Mouse (Mus musculus): ENCODE results near the gene Ing5.
"Not testable (repeated sequence)": the region's sequence is repeated elsewhere in the genome, so short reads cannot be mapped to it uniquely, and the experiment has no call there.

The Ing5 gene

GRCm38 (mm10) chr1:93835876-93836531 lies 32.2 kb downstream of the Ing5 start:
- Histone ChIP-seq H3K4me1 (replicated peaks; ENCODE audit: low read depth, low read length) (0 out of 2 replicates have a peak, but pooled peaks cover 4% of the 10 kb centered on the region), H3K36me3 (ENCODE audit: insufficient read depth, low read length) (peaks cover 28% of the 10 kb centered on the region), H3K4me3 (replicated peaks; ENCODE audit: low read length) (no peak overlapping the region), H3K9me3 (ENCODE audit: low read length) (no peaks in the 10 kb centered on the region), H3K27me3 (ENCODE audit: insufficient read depth, low read length) (no peaks in the 10 kb centered on the region)
- no peak for TF ChIP-seq NANOG (IDR thresholded peaks at IDR 0.05; ENCODE audit: borderline replicate concordance, low read length)
- TF ChIP-seq CTCF (conservative IDR thresholded peaks at IDR 0.05; ENCODE audit: low read length) = no peak
- no peak for TF ChIP-seq POU5F1 (IDR thresholded peaks at IDR 0.05; ENCODE audit: borderline replicate concordance, low read length)

GRCm38 (mm10) chr1:93836532-93836913 lies 32.8 kb downstream of the Ing5 start:
- H3K27me3 ChIP-seq (ENCODE audit: insufficient read depth, low read length) = no peaks in the 10 kb centered on the region
- no peak for TF ChIP-seq POU5F1 (IDR thresholded peaks at IDR 0.05; ENCODE audit: borderline replicate concordance, low read length)
- no peak for TF ChIP-seq CTCF (conservative IDR thresholded peaks at IDR 0.05; ENCODE audit: low read length)
- TF ChIP-seq NANOG (IDR thresholded peaks at IDR 0.05; ENCODE audit: borderline replicate concordance, low read length) = no peak
- 0 out of 2 replicates have a peak, but pooled peaks cover 4% of the 10 kb centered on the region for H3K4me1 ChIP-seq (replicated peaks; ENCODE audit: low read depth, low read length)
- no peak overlapping the region for H3K4me3 ChIP-seq (replicated peaks; ENCODE audit: low read length)
- H3K36me3 ChIP-seq (ENCODE audit: insufficient read depth, low read length) = peaks cover 28% of the 10 kb centered on the region
- no peaks in the 10 kb centered on the region for H3K9me3 ChIP-seq (ENCODE audit: low read length)

DNA sequence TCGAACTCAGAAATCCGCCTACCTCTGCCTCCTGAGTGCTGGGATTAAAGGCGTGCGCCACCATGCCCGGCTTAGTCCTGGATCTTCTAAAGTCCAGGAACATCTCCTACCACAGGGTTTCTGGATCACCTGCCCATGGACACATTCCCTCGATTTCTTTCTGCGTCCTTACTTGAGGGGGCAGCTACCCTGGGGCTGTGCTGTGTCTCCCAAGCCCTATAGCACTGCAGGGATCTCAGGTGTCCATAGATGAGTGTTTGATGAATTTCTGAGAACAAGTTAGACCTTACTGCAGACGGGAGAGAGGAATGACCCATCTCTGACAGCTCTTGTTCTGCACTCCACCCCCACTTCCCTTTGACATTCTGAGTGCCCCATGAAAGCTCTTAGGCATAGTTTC lies 33.6 kb downstream of the Ing5 start:
- H3K9me3 ChIP-seq (ENCODE audit: low read length) = no peaks in the 10 kb centered on the region
- H3K36me3 ChIP-seq (ENCODE audit: insufficient read depth, low read length) = peaks cover 28% of the 10 kb centered on the region
- H3K4me3 ChIP-seq (replicated peaks; ENCODE audit: low read length) = no peak overlapping the region
- no peaks in the 10 kb centered on the region for H3K27me3 ChIP-seq (ENCODE audit: insufficient read depth, low read length)
- TF ChIP-seq POU5F1 (IDR thresholded peaks at IDR 0.05; ENCODE audit: borderline replicate concordance, low read length) = no peak
- no peak for TF ChIP-seq CTCF (conservative IDR thresholded peaks at IDR 0.05; ENCODE audit: low read length)
- TF ChIP-seq NANOG (IDR thresholded peaks at IDR 0.05; ENCODE audit: borderline replicate concordance, low read length) = no peak
- 0 out of 2 replicates have a peak, but pooled peaks cover 4% of the 10 kb centered on the region for H3K4me1 ChIP-seq (replicated peaks; ENCODE audit: low read depth, low read length)

- peaks cover 28% of the 10 kb centered on the region for H3K36me3 ChIP-seq (ENCODE audit: insufficient read depth, low read length)
- not testable (repeated sequence) for H3K4me3 ChIP-seq (replicated peaks; ENCODE audit: low read length); H3K9me3 ChIP-seq (ENCODE audit: low read length); H3K27me3 ChIP-seq (ENCODE audit: insufficient read depth, low read length); H3K4me1 ChIP-seq (replicated peaks; ENCODE audit: low read depth, low read length)
These were observed 34.8 kb downstream of the Ing5 start for GRCm38 (mm10) chr1:93838569-93838968.

DNA sequence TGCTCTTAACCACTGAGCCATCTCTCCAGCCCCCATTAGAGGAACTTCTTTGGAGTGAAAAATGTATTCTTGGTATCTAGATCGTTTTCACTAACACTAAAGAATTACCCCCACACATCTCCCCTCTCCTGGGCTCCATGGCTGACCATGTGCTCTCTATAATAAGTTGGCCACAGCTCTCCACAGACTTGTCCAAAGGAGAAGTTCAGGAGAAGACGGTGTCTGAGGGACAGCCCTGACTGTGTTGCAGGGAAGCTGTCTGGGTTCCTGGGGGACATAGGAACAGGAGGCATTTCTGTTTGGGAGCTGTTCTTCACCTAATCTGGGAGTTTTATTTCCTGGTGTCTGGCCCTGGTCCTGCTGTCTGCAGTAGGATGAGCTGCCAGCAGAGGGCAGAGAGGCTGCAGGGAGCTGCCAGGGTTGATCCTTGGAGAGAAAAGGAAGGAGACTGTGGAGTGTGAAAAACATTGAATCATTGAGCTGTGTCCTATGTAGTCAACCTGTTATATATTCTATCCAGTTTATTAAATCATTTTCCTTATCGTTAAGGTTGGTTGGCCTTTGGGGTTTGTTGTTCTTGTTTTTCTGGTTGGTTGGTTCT lies 42.1 kb downstream of the Ing5 start:
- not testable (repeated sequence) for H3K36me3 ChIP-seq (ENCODE audit: insufficient read depth, low read length); H3K9me3 ChIP-seq (ENCODE audit: low read length); H3K27me3 ChIP-seq (ENCODE audit: insufficient read depth, low read length); H3K4me3 ChIP-seq (replicated peaks; ENCODE audit: low read length); H3K4me1 ChIP-seq (replicated peaks; ENCODE audit: low read depth, low read length)

DNA sequence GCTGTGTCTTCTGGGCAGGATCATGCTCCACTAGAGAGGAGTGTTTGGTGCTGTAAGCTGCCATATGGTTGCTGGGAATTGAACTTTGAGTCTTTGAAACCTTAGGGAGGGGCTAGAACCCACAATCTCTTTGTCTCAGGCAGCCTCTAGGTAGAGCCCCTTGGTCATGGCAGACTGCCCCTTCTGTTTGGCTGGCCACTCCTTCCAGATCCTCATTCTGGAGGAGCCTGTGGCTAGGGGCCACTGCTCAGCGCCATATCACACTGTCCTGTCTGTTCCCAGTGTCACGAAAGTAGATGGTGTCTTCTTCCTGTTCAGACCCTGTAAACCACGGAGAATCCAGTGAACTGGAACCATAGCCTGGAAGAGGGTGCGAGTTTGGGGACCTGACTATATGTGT lies 52.0 kb downstream of the Ing5 start:
- H3K36me3 ChIP-seq (ENCODE audit: insufficient read depth, low read length); H3K4me1 ChIP-seq (replicated peaks; ENCODE audit: low read depth, low read length); H3K4me3 ChIP-seq (replicated peaks; ENCODE audit: low read length); H3K27me3 ChIP-seq (ENCODE audit: insufficient read depth, low read length); H3K9me3 ChIP-seq (ENCODE audit: low read length): not testable (repeated sequence)

- no peak overlapping the region for H3K4me3 ChIP-seq (replicated peaks; ENCODE audit: low read length)
- no peaks in the 10 kb centered on the region for H3K4me1 ChIP-seq (replicated peaks; ENCODE audit: low read depth, low read length)
- TF ChIP-seq NANOG (IDR thresholded peaks at IDR 0.05; ENCODE audit: borderline replicate concordance, low read length) (no peak), POU5F1 (IDR thresholded peaks at IDR 0.05; ENCODE audit: borderline replicate concordance, low read length) (no peak), CTCF (conservative IDR thresholded peaks at IDR 0.05; ENCODE audit: low read length) (no peak)
- no peaks in the 10 kb centered on the region for H3K27me3 ChIP-seq (ENCODE audit: insufficient read depth, low read length)
- no peaks in the 10 kb centered on the region for H3K9me3 ChIP-seq (ENCODE audit: low read length)
- H3K36me3 ChIP-seq (ENCODE audit: insufficient read depth, low read length) = no peaks in the 10 kb centered on the region
These were observed 53.6 kb downstream of the Ing5 start for GRCm38 (mm10) chr1:93857370-93857769.

DNA sequence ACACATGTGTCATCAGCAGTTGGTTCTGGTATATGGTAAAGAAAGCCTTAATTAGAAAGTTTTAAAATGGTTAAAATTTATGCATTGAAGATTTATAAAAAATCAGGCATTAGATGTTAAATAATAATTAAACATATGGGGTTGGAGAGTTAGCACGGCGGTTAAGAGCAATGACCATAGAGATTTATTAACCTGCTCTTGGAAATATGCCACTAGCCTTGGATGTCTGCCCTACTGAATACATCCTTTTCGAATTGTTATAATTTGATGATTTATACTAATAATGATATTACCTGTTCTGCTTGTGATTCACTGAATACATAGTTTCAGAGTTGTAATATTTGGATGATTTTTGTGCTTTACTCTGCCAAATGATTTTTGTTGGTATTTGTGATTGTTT lies 54.2 kb downstream of the Ing5 start:
- Histone ChIP-seq H3K9me3 (ENCODE audit: low read length) (no peaks in the 10 kb centered on the region), H3K4me1 (replicated peaks; ENCODE audit: low read depth, low read length) (no peaks in the 10 kb centered on the region), H3K36me3 (ENCODE audit: insufficient read depth, low read length) (no peaks in the 10 kb centered on the region), H3K27me3 (ENCODE audit: insufficient read depth, low read length) (no peaks in the 10 kb centered on the region), H3K4me3 (replicated peaks; ENCODE audit: low read length) (no peak overlapping the region)
- no peak for TF ChIP-seq CTCF (conservative IDR thresholded peaks at IDR 0.05; ENCODE audit: low read length)
- no peak for TF ChIP-seq NANOG (IDR thresholded peaks at IDR 0.05; ENCODE audit: borderline replicate concordance, low read length)
- TF ChIP-seq POU5F1 (IDR thresholded peaks at IDR 0.05; ENCODE audit: borderline replicate concordance, low read length) = no peak

DNA sequence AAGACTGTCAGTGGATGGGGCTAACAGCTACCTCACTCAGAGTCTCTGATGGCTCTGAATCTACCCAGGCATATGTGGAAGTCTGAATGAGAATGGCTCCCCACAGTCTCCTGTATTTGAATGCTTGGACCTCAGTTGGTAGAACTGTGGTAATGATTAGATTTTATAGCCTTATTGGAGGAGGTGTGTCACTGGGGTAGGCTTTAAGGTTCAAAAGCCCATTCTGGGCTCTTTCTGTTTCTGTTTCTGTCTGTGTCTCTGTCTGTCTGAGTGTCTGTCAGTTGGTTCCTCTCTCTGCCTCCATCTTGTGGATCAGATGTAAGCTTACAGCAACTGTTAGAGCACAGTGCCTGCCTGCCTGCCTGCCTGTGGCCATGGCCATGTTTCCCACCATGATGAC lies 55.9 kb downstream of the Ing5 start:
- Histone ChIP-seq H3K4me3 (replicated peaks; ENCODE audit: low read length) (no peak overlapping the region), H3K9me3 (ENCODE audit: low read length) (no peaks in the 10 kb centered on the region), H3K4me1 (replicated peaks; ENCODE audit: low read depth, low read length) (no peaks in the 10 kb centered on the region), H3K36me3 (ENCODE audit: insufficient read depth, low read length) (no peaks in the 10 kb centered on the region), H3K27me3 (ENCODE audit: insufficient read depth, low read length) (no peaks in the 10 kb centered on the region)
- TF ChIP-seq CTCF (conservative IDR thresholded peaks at IDR 0.05; ENCODE audit: low read length) (no peak), NANOG (IDR thresholded peaks at IDR 0.05; ENCODE audit: borderline replicate concordance, low read length) (no peak), POU5F1 (IDR thresholded peaks at IDR 0.05; ENCODE audit: borderline replicate concordance, low read length) (no peak)

GRCm38 (mm10) chr1:93861048-93861447 lies 57.3 kb downstream of the Ing5 start, which contains the start of gene Gal3st2:
TSS of gene Gal3st2 (plus strand) at chr1:93861306.
- H3K9me3 ChIP-seq (ENCODE audit: low read length); H3K27me3 ChIP-seq (ENCODE audit: insufficient read depth, low read length): not testable (repeated sequence)

More at GRCm38 (mm10) chr1:93861048-93861447, 57.3 kb downstream of the Ing5 start, which contains the start of gene Gal3st2:
- not testable (repeated sequence) for H3K4me3 ChIP-seq (replicated peaks; ENCODE audit: low read length); H3K36me3 ChIP-seq (ENCODE audit: insufficient read depth, low read length); H3K4me1 ChIP-seq (replicated peaks; ENCODE audit: low read depth, low read length)
